Mouse (Mus musculus) heart, embryonic 15.5 days (tissue): ENCODE measurements around the gene Ilkap. TPM values are rescaled to one million over a fixed set of nuclear protein-coding genes. Genes with fewer than 3 reads are reported as not detected.
A peak's percentile ranks its signal among the peaks of the same experiment; 100 is the strongest.

Experiments used
- ATAC-seq: fragments of 200-750 bp; cut with Nextera tagmentation; replicated peaks from 2 replicates; pipeline ENCODE4 v1.8.0; 2017; ENCODE audit warnings: low read depth, moderate TSS enrichment; ENCODE audit not compliant: insufficient number of reproducible peaks, insufficient read depth, low FRiP score
- H3K27ac ChIP-seq: fragments of 300-500 bp; sonication (generic); 2 replicates; pipeline ENCODE4 v1.5.1; 2015; ENCODE audit warnings: mild to moderate bottlenecking, inconsistent platforms
- H3K27me3 ChIP-seq: fragments of 300-500 bp; sonication (generic); 2 replicates; pipeline ENCODE4 v1.6.1; 2015; ENCODE audit warnings: inconsistent platforms
- H3K36me3 ChIP-seq: fragments of 300-500 bp; sonication (generic); 2 replicates; pipeline ENCODE4 v1.6.1; 2015; ENCODE audit warnings: mild to moderate bottlenecking, inconsistent platforms
- H3K4me1 ChIP-seq: fragments of 300-500 bp; sonication (generic); replicated peaks from 2 replicates; pipeline ENCODE4 v1.6.1; 2015; ENCODE audit warnings: inconsistent platforms
- H3K4me2 ChIP-seq: fragments of 300-500 bp; sonication (generic); 2 replicates; pipeline ENCODE4 v1.6.1; 2015; ENCODE audit warnings: inconsistent platforms, mild to moderate bottlenecking, moderate library complexity
- H3K4me3 ChIP-seq: fragments of 300-500 bp; sonication (generic); 2 replicates; pipeline ENCODE4 v1.5.1; 2015; ENCODE audit warnings: mild to moderate bottlenecking, inconsistent platforms
- H3K9ac ChIP-seq: fragments of 300-500 bp; sonication (generic); 2 replicates; pipeline ENCODE4 v1.6.1; 2015; ENCODE audit warnings: mild to moderate bottlenecking, inconsistent platforms
- H3K9me3 ChIP-seq: fragments of 300-500 bp; sonication (generic); replicated peaks from 2 replicates; pipeline ENCODE4 v1.6.1; 2016; ENCODE audit warnings: inconsistent platforms
- WGBS: fragments of 180-500 bp; shearing (Covaris S2); methylation state at CpG from one replicate; pipeline ENCODE4 v1.1.7; 2015; ENCODE audit warnings: mixed read lengths; 5-methylcytosine and 5-hydroxymethylcytosine counted together
- polyA plus RNA-seq: library from polyadenylated mRNA; unstranded; fragments of >200 nt; fragmentation: Nextera tagmentation; extraction: Ambion mirVana; gene quantifications from 2 replicates; pipeline ENCODE4 v1.2.1, GENCODE M21; 2015

Ilkap gene
- polyA plus RNA-seq, 1 experiment from 2014 or later, result 96.7 TPM

- peak within 1 kb of the TSS; percentile 97 for H3K27ac ChIP-seq
- peak within 1 kb of the TSS; percentile 98 for H3K4me2 ChIP-seq
- peak within 1 kb of the TSS; percentile 82 for H3K9ac ChIP-seq
- peak; percentile 57 for ATAC-seq
- peaks cover 33% of the 10 kb centered on the region for H3K4me1 ChIP-seq
- no peaks in the 10 kb centered on the region for H3K27me3 ChIP-seq
- peaks cover 9% of the 10 kb centered on the region; the same call in 1 of the 2 replicates for H3K36me3 ChIP-seq
- peak within 1 kb of the TSS; percentile 86 for H3K4me3 ChIP-seq
- WGBS, result under 1% methylated on average over 37 of the region's 39 CpGs
- no peaks in the 10 kb centered on the region for H3K9me3 ChIP-seq
Observed at GRCm38 (mm10) chr1:91413898-91414594, 15.4 kb upstream of the Ilkap start, which contains the start of gene Hes6. TSS of gene Hes6 (minus strand) at chr1:91414038.

- under 1% methylated on average over 14 of the region's 14 CpGs for WGBS
- Histone ChIP-seq H3K27ac (peak overlapping the region; percentile 97), H3K4me2 (peak overlapping the region; percentile 98), H3K36me3 (peaks cover 9% of the 10 kb centered on the region; the same call in 1 of the 2 replicates), H3K9me3 (no peaks in the 10 kb centered on the region), H3K4me1 (peaks cover 33% of the 10 kb centered on the region), H3K9ac (peak overlapping the region; percentile 52), H3K27me3 (no peaks in the 10 kb centered on the region), H3K4me3 (peak overlapping the region; percentile 86)
- ATAC-seq, result no peak
Observed at GRCm38 (mm10) chr1:91413536-91413897, 14.9 kb upstream of the Ilkap start.

- ATAC-seq, result peak; percentile 92
- WGBS, result under 1% methylated on average over 34 of the region's 34 CpGs
- H3K36me3 ChIP-seq, result peaks cover 9% of the 10 kb centered on the region; the same call in 1 of the 2 replicates
- H3K27me3 ChIP-seq, result no peaks in the 10 kb centered on the region
- H3K27ac ChIP-seq, result peak overlapping the region; percentile 97
- H3K4me1 ChIP-seq, result peaks cover 33% of the 10 kb centered on the region
- H3K4me2 ChIP-seq, result peak overlapping the region; percentile 98
- H3K9me3 ChIP-seq, result no peaks in the 10 kb centered on the region
- H3K9ac ChIP-seq, result peak overlapping the region; percentile 82
- peak overlapping the region; percentile 86 for H3K4me3 ChIP-seq
Observed at GRCm38 (mm10) chr1:91413030-91413506, 14.5 kb upstream of the Ilkap start.

- peak; percentile 7; the same call in 1 of the 2 replicates for ATAC-seq
- WGBS, result 5% methylated on average over 64 of the region's 65 CpGs
- Histone ChIP-seq H3K9me3 (no peaks in the 10 kb centered on the region), H3K27me3 (no peaks in the 10 kb centered on the region), H3K9ac (peak overlapping the region; percentile 82), H3K4me1 (peaks cover 33% of the 10 kb centered on the region), H3K27ac (peak overlapping the region; percentile 97), H3K4me2 (peak overlapping the region; percentile 98), H3K4me3 (peak overlapping the region; percentile 86), H3K36me3 (peaks cover 7% of the 10 kb centered on the region; the same call in 1 of the 2 replicates)
Observed at GRCm38 (mm10) chr1:91412286-91413029, 13.8 kb upstream of the Ilkap start.

GRCm38 (mm10) chr1:91411631-91412285 lies 13.1 kb upstream of the Ilkap start:
- H3K27ac ChIP-seq, result peak overlapping the region; percentile 97; the same call in 1 of the 2 replicates
- peak overlapping the region; percentile 86 for H3K4me3 ChIP-seq
- H3K4me2 ChIP-seq, result peak overlapping the region; percentile 98
- H3K27me3 ChIP-seq, result no peaks in the 10 kb centered on the region
- peaks cover 33% of the 10 kb centered on the region for H3K4me1 ChIP-seq
- 67% methylated on average over 8 of the region's 8 CpGs for WGBS
- no peak for ATAC-seq
- H3K9ac ChIP-seq, result peak overlapping the region; percentile 82
- 0 out of 2 replicates have a peak, but pooled peaks cover under 1% of the 10 kb centered on the region for H3K36me3 ChIP-seq
- no peaks in the 10 kb centered on the region for H3K9me3 ChIP-seq

- no peaks in the 10 kb centered on the region for H3K9me3 ChIP-seq
- no peak for ATAC-seq
- H3K9ac ChIP-seq, result no peak overlapping the region
- H3K4me2 ChIP-seq, result no peak overlapping the region
- H3K4me3 ChIP-seq, result no peak overlapping the region
- no peaks in the 10 kb centered on the region for H3K36me3 ChIP-seq
- H3K4me1 ChIP-seq, result peaks cover 15% of the 10 kb centered on the region
- H3K27me3 ChIP-seq, result no peaks in the 10 kb centered on the region
- WGBS, result 80% methylated on average over 4 of the region's 4 CpGs
- no peak overlapping the region for H3K27ac ChIP-seq
Observed at GRCm38 (mm10) chr1:91407819-91408218, 9.2 kb upstream of the Ilkap start.

- H3K27ac ChIP-seq, result no peak overlapping the region
- no peaks in the 10 kb centered on the region for H3K36me3 ChIP-seq
- H3K9me3 ChIP-seq, result no peaks in the 10 kb centered on the region
- H3K27me3 ChIP-seq, result no peaks in the 10 kb centered on the region
- ATAC-seq, result no peak
- WGBS, result 51% methylated on average over 23 of the region's 23 CpGs
- H3K4me2 ChIP-seq, result no peak overlapping the region
- no peaks in the 10 kb centered on the region for H3K4me1 ChIP-seq
- no peak overlapping the region for H3K9ac ChIP-seq
- no peak overlapping the region for H3K4me3 ChIP-seq
Observed at GRCm38 (mm10) chr1:91405406-91406169, 7.0 kb upstream of the Ilkap start.

GRCm38 (mm10) chr1:91404976-91405375 lies 6.4 kb upstream of the Ilkap start:
- Histone ChIP-seq H3K4me2 (no peak overlapping the region), H3K9ac (no peak overlapping the region), H3K4me3 (no peak overlapping the region), H3K36me3 (no peaks in the 10 kb centered on the region), H3K27ac (no peak overlapping the region), H3K9me3 (no peaks in the 10 kb centered on the region), H3K4me1 (no peaks in the 10 kb centered on the region), H3K27me3 (no peaks in the 10 kb centered on the region)
- 13% methylated on average over 1 of the region's 1 CpGs for WGBS
- ATAC-seq, result no peak

- H3K27ac ChIP-seq, result peak overlapping the region; percentile 83
- peak overlapping the region; percentile 88 for H3K9ac ChIP-seq
- H3K4me1 ChIP-seq, result peaks cover 18% of the 10 kb centered on the region
- H3K27me3 ChIP-seq, result no peaks in the 10 kb centered on the region
- ATAC-seq, result no peak
- no peaks in the 10 kb centered on the region for H3K9me3 ChIP-seq
- H3K36me3 ChIP-seq, result peaks cover 16% of the 10 kb centered on the region; the same call in 1 of the 2 replicates
- peak overlapping the region; percentile 77 for H3K4me2 ChIP-seq
- peak overlapping the region; percentile 83 for H3K4me3 ChIP-seq
- WGBS, result under 1% methylated on average over 12 of the region's 12 CpGs
Observed at GRCm38 (mm10) chr1:91397927-91398259, 722 bp downstream of the Ilkap start.

- no peak for ATAC-seq
Observed at GRCm38 (mm10) chr1:91390369-91390768, 8.2 kb downstream of the Ilkap start.

More at GRCm38 (mm10) chr1:91390369-91390768, 8.2 kb downstream of the Ilkap start:
- 93% methylated on average over 5 of the region's 5 CpGs for WGBS
- Histone ChIP-seq H3K9me3 (no peaks in the 10 kb centered on the region), H3K4me2 (no peak overlapping the region), H3K9ac (no peak overlapping the region), H3K36me3 (peaks cover 54% of the 10 kb centered on the region), H3K4me1 (no peaks in the 10 kb centered on the region), H3K27ac (no peak overlapping the region), H3K27me3 (no peaks in the 10 kb centered on the region), H3K4me3 (no peak overlapping the region)
